Mouse (Mus musculus) Patski (cell line): ENCODE results near the gene Nlrp3. TPM values are rescaled to one million over a fixed set of nuclear protein-coding genes. Genes with fewer than 3 reads are reported as not detected.
"Not testable (repeated sequence)": the region's sequence is repeated elsewhere in the genome, so short reads cannot be mapped to it uniquely, and the experiment has no call there.

Experiments used
- ATAC-seq: fragments of 100-300 bp; one replicate; pipeline ENCODE4 v1.8.0; 2021
- CTCF ChIA-PET: fragments of 350-600 bp; sonication (Branson Sonifier 250); formaldehyde crosslinking; loops from one replicate; lab custom pipeline; 2022; ENCODE audit warnings: inconsistent platforms; lab: Charles Lee
- POLR2A ChIA-PET: fragments of 350-600 bp; sonication (Branson Sonifier 250); formaldehyde crosslinking; loops from one replicate; lab custom pipeline; 2022; ENCODE audit warnings: antibody characterized with exemption, inconsistent platforms; lab: Charles Lee
- DNase-seq: peaks from one replicate; pipeline ENCODE4 v3.0.0-alpha.2; 2011; ENCODE audit warnings: low read depth, low spot score
- H3K27me3 ChIP-seq: fragments of 371-371 bp; one replicate; pipeline ENCODE4 v1.5.1; 2021
- CTCF ChIP-seq: fragments of 100-300 bp; IDR thresholded peaks from one replicate; pipeline ENCODE4 v1.5.1; 2021
- in situ Hi-C: fragments of 300-500 bp; cut with MboI; formaldehyde crosslinking; loops from 3 replicates; pipeline ENCODE4 v1.11.1; 2018; ENCODE audit warnings: low pct_unique_long_range_greater_than_20kb, mixed read lengths
- polyA plus RNA-seq: library from polyadenylated mRNA; unstranded; gene quantifications from one replicate; pipeline ENCODE4 v1.2.3, GENCODE M21; 2021

Gene Nlrp3
- polyA plus RNA-seq, 1 experiment from 2014 or later = 0.03 TPM

- no peak for DNase-seq
- ChIA-PET CTCF (no interaction called here), POLR2A (no interaction called here)
- no peak for ATAC-seq
- H3K27me3 ChIP-seq = peaks cover 5% of the 10 kb centered on the region
- TF ChIP-seq CTCF = no peak
- in situ Hi-C loops = no loop called here
Measured at GRCm38 (mm10) chr11:59562837-59563236, 21.5 kb downstream of the Nlrp3 start.

- peaks cover 5% of the 10 kb centered on the region for H3K27me3 ChIP-seq
- POLR2A ChIA-PET = no interaction called here
- TF ChIP-seq CTCF = peak; percentile 29
- DNase-seq = no peak
- in situ Hi-C loops = no loop called here
- no peak for ATAC-seq
- CTCF ChIA-PET = interaction anchor here (1.1 to 3.7 kb wide), 5 partner anchors 10 to 52 kb away, joined by 3 to 20 read pairs (median 3); partner anchors contain the start of gene Zkscan17
Measured at GRCm38 (mm10) chr11:59569306-59569705, 27.9 kb downstream of the Nlrp3 start.

DNA sequence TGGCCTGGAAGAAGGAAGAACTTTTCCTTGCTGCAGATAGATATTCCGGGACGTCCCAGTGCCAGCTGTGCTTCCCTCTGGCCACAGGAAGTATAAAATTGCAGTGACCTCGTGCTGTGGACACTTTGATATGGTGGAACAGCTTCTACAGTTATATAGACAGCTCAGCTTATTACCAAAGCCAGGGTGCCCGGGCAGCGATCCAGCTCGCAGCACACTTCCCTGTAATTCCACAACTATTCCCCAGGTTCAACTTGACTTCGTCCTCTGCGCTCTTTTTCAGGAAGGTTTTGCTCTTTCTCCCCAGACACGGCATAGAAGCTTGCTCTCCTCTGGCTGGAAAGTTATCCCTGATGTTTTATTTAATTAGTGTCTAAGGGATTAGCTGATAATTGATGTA, 34.4 kb downstream of the Nlrp3 start:
- no peak for TF ChIP-seq CTCF
- ChIA-PET POLR2A (no interaction called here), CTCF (interaction anchor here (1.0 kb wide), 1 partner anchor 50 kb away, joined by 3 read pairs; no protein-coding TSS in a partner anchor)
- DNase-seq = no peak
- peaks cover 4% of the 10 kb centered on the region for H3K27me3 ChIP-seq
- ATAC-seq = no peak
- in situ Hi-C loops = no loop called here

DNA sequence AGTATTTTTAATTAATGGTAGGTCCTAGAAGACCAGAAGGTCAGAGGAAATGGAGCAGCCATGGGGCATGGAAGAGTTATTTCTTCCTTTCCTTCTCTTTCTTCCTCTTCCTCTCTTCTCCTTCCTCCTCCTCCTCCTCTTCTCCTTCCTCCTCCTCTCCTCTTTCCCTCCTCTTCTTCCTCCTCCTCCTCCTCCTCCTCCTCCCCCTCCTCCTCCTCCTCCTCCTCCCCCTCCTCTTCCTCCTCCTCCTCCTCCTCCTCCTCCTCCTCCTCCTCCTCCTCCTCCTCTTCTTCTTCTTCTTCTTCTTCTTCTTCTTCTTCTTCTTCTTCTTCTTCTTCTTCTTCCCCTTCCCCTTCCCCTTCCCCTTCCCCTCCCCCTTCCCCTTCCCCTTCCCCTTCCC, 34.8 kb downstream of the Nlrp3 start, which contains the start of gene Olfr222:
Gene Olfr222 (minus strand): TSS at position 101 of the 400 bp plus-strand sequence.
- H3K27me3 ChIP-seq, POLR2A ChIA-PET, ATAC-seq, in situ Hi-C loops, DNase-seq: not testable (repeated sequence)
- CTCF ChIA-PET = interaction anchor here (1.0 kb wide), 1 partner anchor 51 kb away, joined by 3 read pairs; no protein-coding TSS in a partner anchor

- ATAC-seq = no peak
- ChIA-PET CTCF (no interaction called here), POLR2A (no interaction called here)
- no peak for TF ChIP-seq CTCF
- H3K27me3 ChIP-seq = peaks cover 19% of the 10 kb centered on the region
- no peak for DNase-seq
- in situ Hi-C loops = no loop called here
Measured at GRCm38 (mm10) chr11:59584539-59584938, 43.2 kb downstream of the Nlrp3 start.

DNA sequence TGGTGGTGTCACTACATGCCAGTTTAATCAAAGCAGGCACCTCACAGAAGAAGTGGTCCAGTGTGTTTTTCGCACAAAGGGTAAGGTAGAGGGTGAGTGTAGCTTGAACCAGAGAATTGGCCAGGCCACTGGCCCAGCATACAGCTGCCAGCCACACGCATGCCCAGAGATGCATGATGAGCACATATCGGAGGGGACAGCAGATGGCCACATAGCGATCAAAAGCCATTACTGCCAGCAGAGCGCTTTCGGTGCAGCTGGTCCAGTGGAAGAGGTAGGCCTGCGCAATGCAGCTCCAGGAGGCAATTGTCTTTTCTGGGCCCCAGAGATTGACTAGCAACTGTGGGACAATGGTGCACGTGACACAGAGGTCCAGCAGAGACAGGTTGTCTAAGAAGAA, 48.1 kb downstream of the Nlrp3 start:
- ChIA-PET CTCF (no interaction called here), POLR2A (no interaction called here)
- DNase-seq (no peak), ATAC-seq (no peak)
- peaks cover 17% of the 10 kb centered on the region for H3K27me3 ChIP-seq
- in situ Hi-C loops = no loop called here
- no peak for TF ChIP-seq CTCF

DNA sequence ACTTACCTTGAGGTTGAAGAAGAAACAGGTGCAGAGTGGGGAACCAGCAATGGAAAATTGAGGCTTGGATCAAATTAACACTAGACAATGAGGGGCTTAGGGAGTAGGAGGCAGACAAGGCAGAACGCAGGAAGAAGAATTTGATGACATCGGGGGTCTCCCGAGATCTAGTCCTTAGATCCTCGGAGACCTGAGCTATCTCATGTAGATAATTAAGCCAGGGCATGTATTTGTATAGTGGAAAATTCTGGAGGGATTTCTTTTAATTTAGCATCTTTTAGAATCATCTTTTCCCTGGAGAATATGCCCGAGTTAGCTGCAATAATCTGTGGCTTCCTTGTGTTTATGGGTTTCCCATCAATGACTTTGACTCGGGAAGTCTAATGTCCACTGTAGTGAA, 51.8 kb downstream of the Nlrp3 start, which contains the start of gene Olfr223:
Gene Olfr223 (minus strand): TSS at position 101 of the 400 bp plus-strand sequence.
- in situ Hi-C loops = no loop called here
- DNase-seq (no peak), ATAC-seq (no peak)
- peaks cover 6% of the 10 kb centered on the region for H3K27me3 ChIP-seq
- CTCF ChIA-PET = interaction anchor here (1.0 to 1.8 kb wide), 2 partner anchors 20 to 31 kb away, joined by 3 to 4 read pairs; no protein-coding TSS in a partner anchor
- TF ChIP-seq CTCF = no peak
- POLR2A ChIA-PET = no interaction called here

DNA sequence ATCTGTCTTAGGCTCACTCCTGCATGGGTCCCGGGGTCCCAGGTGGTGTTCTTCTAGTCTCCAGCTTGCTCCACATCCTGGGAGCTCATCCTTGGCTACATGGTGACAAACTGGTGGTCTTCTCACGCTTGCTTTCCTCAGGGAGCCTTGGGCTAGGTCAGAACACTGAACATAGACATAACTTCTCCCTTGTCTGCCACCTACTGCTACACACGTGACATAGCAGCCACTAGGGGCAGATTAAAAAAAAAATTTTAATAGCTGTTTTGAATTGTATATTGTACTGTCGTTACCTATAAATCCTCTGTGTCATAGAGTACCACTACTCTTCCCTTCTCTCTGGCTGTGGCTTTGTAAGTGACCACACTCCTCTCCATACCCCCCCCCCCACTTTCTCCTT, 54.7 kb downstream of the Nlrp3 start:
- in situ Hi-C loops = no loop called here
- POLR2A ChIA-PET = interaction anchor here (0.6 kb wide), 1 partner anchor 80 kb away, joined by 3 read pairs; no protein-coding TSS in a partner anchor
- DNase-seq (no peak), ATAC-seq (no peak)
- no peaks in the 10 kb centered on the region for H3K27me3 ChIP-seq
- peak; percentile 25 for TF ChIP-seq CTCF
- CTCF ChIA-PET = interaction anchor here (0.7 kb wide), 1 partner anchor 71 kb away, joined by 3 read pairs; no protein-coding TSS in a partner anchor

GRCm38 (mm10) chr11:59596950-59597349, 55.6 kb downstream of the Nlrp3 start:
- ATAC-seq (peak; percentile 13), DNase-seq (no peak)
- CTCF ChIA-PET = interaction anchor here (1.0 kb wide), 1 partner anchor 71 kb away, joined by 3 read pairs; the partner anchor contains the start of gene Zkscan17
- POLR2A ChIA-PET = no interaction called here
- TF ChIP-seq CTCF = no peak
- H3K27me3 ChIP-seq = no peaks in the 10 kb centered on the region
- in situ Hi-C loops = no loop called here

GRCm38 (mm10) chr11:59599211-59599610, 57.8 kb downstream of the Nlrp3 start:
- TF ChIP-seq CTCF = no peak
- in situ Hi-C loops = no loop called here
- H3K27me3 ChIP-seq = no peaks in the 10 kb centered on the region
- CTCF ChIA-PET = interaction anchor here (0.7 to 1.8 kb wide), 4 partner anchors 11 to 72 kb away, joined by 3 to 6 read pairs (median 4); no protein-coding TSS in a partner anchor
- no peak for ATAC-seq
- no peak for DNase-seq
- POLR2A ChIA-PET = no interaction called here

GRCm38 (mm10) chr11:59600872-59601271, 59.5 kb downstream of the Nlrp3 start:
- CTCF ChIA-PET = interaction anchor here (1.0 to 1.8 kb wide), 4 partner anchors 10 to 76 kb away, joined by 3 to 8 read pairs (median 6); no protein-coding TSS in a partner anchor
- DNase-seq = peak; percentile 76
- no peaks in the 10 kb centered on the region for H3K27me3 ChIP-seq
- in situ Hi-C loops = no loop called here
- POLR2A ChIA-PET = interaction anchor here (0.6 kb wide), 1 partner anchor 1792 kb away, joined by 3 read pairs; no protein-coding TSS in a partner anchor
- ATAC-seq = peak; percentile 94
- TF ChIP-seq CTCF = no peak
